Comparison of ENCODE assay signal across 9 mouse cellular contexts in the genomic region with DNA sequence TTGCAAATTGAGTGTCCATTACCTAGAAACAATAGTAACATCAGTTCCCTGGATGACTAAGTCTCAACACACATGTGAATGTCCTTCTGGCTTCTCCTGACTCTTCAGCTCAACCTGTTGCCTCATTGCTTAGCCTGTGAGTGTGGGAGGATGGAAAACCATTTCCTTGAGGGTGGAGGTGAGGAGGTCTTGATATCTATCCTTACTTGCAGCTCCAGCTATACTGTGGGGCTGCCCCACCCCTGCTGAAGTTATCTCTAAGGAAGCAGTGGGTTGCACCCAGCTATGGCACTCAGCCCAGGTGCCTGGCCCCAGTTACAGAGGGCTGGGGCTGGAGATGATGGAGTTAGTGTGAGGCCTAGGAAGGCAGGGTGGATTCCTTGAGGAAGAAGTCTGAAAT. TPM values are rescaled to one million over a fixed set of nuclear protein-coding genes. Genes with fewer than 3 reads are reported as not detected.
DNase-seq lines count a peak whose midpoint lies in the region; ATAC-seq and TF ChIP-seq lines count a peak whose summit lies in the region.
"Had no signal": no experiment of that assay in that cellular context is flagged by ENCODE, and none has a peak within 500 bp of the region (broad histone marks: within the 10 kb centered on the region; RNA-seq: fewer than 3 reads in every experiment).

No protein-coding gene starts in this region.

- H3K36me3 ChIP-seq in forebrain, embryonic 10.5 days (replicated peaks), result peaks cover 32% of the 10 kb centered on the region
- H3K36me3 ChIP-seq in forebrain, embryonic 15.5 days, result no peaks in the 10 kb centered on the region
- H3K36me3 ChIP-seq in lung, embryonic 16.5 days (ENCODE audit: control insufficient read depth, insufficient read depth, low read length), result no peaks in the 10 kb centered on the region; the same call in 1 of the 2 replicates
- 0 out of 2 replicates have a peak, but pooled peaks cover 4% of the 10 kb centered on the region for H3K36me3 ChIP-seq in limb, embryonic 15.5 days
- H3K36me3 ChIP-seq in thymus, adult 2 months (ENCODE audit: control insufficient read depth, insufficient read depth, low read length), result no peaks in the 10 kb centered on the region

- H3K27ac ChIP-seq in forebrain, embryonic 10.5 days, result peak overlapping the region; percentile 96; the same call in 1 of the 2 replicates
- H3K27ac ChIP-seq in forebrain, embryonic 15.5 days (replicated peaks), result no peak overlapping the region
- H3K27ac ChIP-seq in lung, embryonic 16.5 days (ENCODE audit: low read length), result no peak overlapping the region
- no peak overlapping the region for H3K27ac ChIP-seq in limb, embryonic 15.5 days
- H3K27ac ChIP-seq in thymus, adult 2 months (ENCODE audit: control insufficient read depth, insufficient read depth, low read length), result peak overlapping the region; percentile 61

- TF ChIP-seq CTCF in lung, adult 2 months (IDR thresholded peaks at IDR 0.05; ENCODE audit: insufficient read depth, low read length), result no peak
- no peak for TF ChIP-seq CTCF in thymus, adult 2 months (IDR thresholded peaks at IDR 0.05; ENCODE audit: borderline replicate concordance, control insufficient read depth, extremely low read depth, insufficient read depth, low read length, poor library complexity)

- peaks cover 41% of the 10 kb centered on the region for H3K4me1 ChIP-seq in forebrain, embryonic 10.5 days
- peaks cover 31% of the 10 kb centered on the region for H3K4me1 ChIP-seq in forebrain, embryonic 15.5 days
- H3K4me1 ChIP-seq in lung, embryonic 16.5 days (replicated peaks; ENCODE audit: control insufficient read depth, insufficient read depth, low read length), result peaks cover 24% of the 10 kb centered on the region
- H3K4me1 ChIP-seq in lung, adult 2 months (ENCODE audit: control insufficient read depth, insufficient read depth, low read length), result peaks cover 3% of the 10 kb centered on the region; the same call in 1 of the 2 replicates
- peaks cover 34% of the 10 kb centered on the region for H3K4me1 ChIP-seq in limb, embryonic 15.5 days
- peaks cover 53% of the 10 kb centered on the region for H3K4me1 ChIP-seq in thymus, adult 2 months (replicated peaks; ENCODE audit: control insufficient read depth, insufficient read depth, low read length)

- H3K4me2 ChIP-seq in forebrain, embryonic 15.5 days (replicated peaks), result no peak overlapping the region
- peak overlapping the region; percentile 97; the same call in 1 of the 2 replicates for H3K4me2 ChIP-seq in lung, embryonic 16.5 days (ENCODE audit: low read depth, low read length)
- peak overlapping the region; percentile 90; the same call in 1 of the 2 replicates for H3K4me2 ChIP-seq in limb, embryonic 15.5 days

- no peak for DNase-seq in forebrain, embryonic 10.5 days (ENCODE audit: extremely low spot score, low spot score)
- no peak for DNase-seq in lung, adult 2 months
- DNase-seq in thymus, adult 2 months, result peak; percentile 44
- no peak for DNase-seq in embryo, embryonic 10 days (ENCODE audit: low spot score)
- DNase-seq in testis, postnatal 10 days (ENCODE audit: low spot score), result no peak
- DNase-seq: kidney, postnatal 14 days had no signal

- no peak for TF ChIP-seq POLR2A in lung, adult 2 months (IDR thresholded peaks at IDR 0.05; ENCODE audit: borderline replicate concordance, extremely low read depth, low read depth, low read length)
- TF ChIP-seq POLR2A in thymus, adult 2 months (IDR thresholded peaks at IDR 0.05; ENCODE audit: control insufficient read depth, extremely low read depth, insufficient read depth, low read length, poor library complexity), result no peak

- H3K4me3 ChIP-seq in forebrain, embryonic 10.5 days, result peak overlapping the region; percentile 79
- H3K4me3 ChIP-seq in forebrain, embryonic 15.5 days, result no peak overlapping the region
- no peak overlapping the region; the same call in 1 of the 2 replicates for H3K4me3 ChIP-seq in lung, embryonic 16.5 days (ENCODE audit: low read length)
- no peak overlapping the region for H3K4me3 ChIP-seq in lung, adult 2 months (replicated peaks; ENCODE audit: extremely low read depth, low read depth, low read length)
- H3K4me3 ChIP-seq in limb, embryonic 15.5 days, result peak overlapping the region; percentile 66; the same call in 1 of the 2 replicates
- H3K4me3 ChIP-seq in thymus, adult 2 months (ENCODE audit: control insufficient read depth, insufficient read depth, low read length), result peak overlapping the region; percentile 18; the same call in 1 of the 2 replicates

- peaks cover 24% of the 10 kb centered on the region for H3K27me3 ChIP-seq in forebrain, embryonic 10.5 days (ENCODE audit: poor library complexity, severe bottlenecking)
- H3K27me3 ChIP-seq in forebrain, embryonic 15.5 days, result peaks cover 14% of the 10 kb centered on the region
- H3K27me3 ChIP-seq in lung, embryonic 16.5 days (ENCODE audit: control insufficient read depth, insufficient read depth, low read depth, low read length), result peaks cover 8% of the 10 kb centered on the region; the same call in 1 of the 2 replicates
- peaks cover 3% of the 10 kb centered on the region; the same call in 1 of the 2 replicates for H3K27me3 ChIP-seq in limb, embryonic 15.5 days
- H3K27me3 ChIP-seq in thymus, adult 2 months (ENCODE audit: control insufficient read depth, insufficient read depth, low read length), result no peaks in the 10 kb centered on the region

- no peaks in the 10 kb centered on the region for H3K9me3 ChIP-seq in forebrain, embryonic 10.5 days
- H3K9me3 ChIP-seq in forebrain, embryonic 15.5 days, result no peaks in the 10 kb centered on the region
- no peaks in the 10 kb centered on the region for H3K9me3 ChIP-seq in lung, embryonic 16.5 days (ENCODE audit: control insufficient read depth, low read length)
- no peaks in the 10 kb centered on the region for H3K9me3 ChIP-seq in limb, embryonic 15.5 days

- no peak for ATAC-seq in forebrain, embryonic 15.5 days (replicated peaks)
- ATAC-seq in lung, embryonic 16.5 days (ENCODE audit: low read depth), result no peak
- no peak for ATAC-seq in limb, embryonic 15.5 days (ENCODE audit: insufficient number of reproducible peaks, low FRiP score, low TSS enrichment, low read depth)

- no peak overlapping the region for H3K9ac ChIP-seq in forebrain, embryonic 15.5 days (replicated peaks)
- H3K9ac ChIP-seq in lung, embryonic 16.5 days (ENCODE audit: low read length), result no peak overlapping the region
- no peak overlapping the region for H3K9ac ChIP-seq in limb, embryonic 15.5 days

RNA-seq across cellular contexts. Expression of a gene that starts 3.3 kb away (rescaled TPM):
- 28.5 and 29.3 TPM in 2 replicates for polyA plus RNA-seq in forebrain, embryonic 10.5 days (2016; fragmentation: Nextera tagmentation; extraction: Ambion mirVana)
- 2.5 and 3.4 TPM in 2 replicates for polyA plus RNA-seq in forebrain, embryonic 15.5 days (2015; fragmentation: Nextera tagmentation; extraction: Ambion mirVana)
- polyA plus RNA-seq in lung, embryonic 16.5 days (2015; fragmentation: Nextera tagmentation; extraction: Ambion mirVana), result 16.5 and 20.4 TPM in 2 replicates
- 3.9 and 7.5 TPM in 2 replicates for polyA plus RNA-seq in lung, adult 2 months (2012; rRNA removed)
- 14.5 and 16.5 TPM in 2 replicates for polyA plus RNA-seq in limb, embryonic 15.5 days (2015; fragmentation: Nextera tagmentation; extraction: Ambion mirVana)
- 106 and 123 TPM in 2 replicates for polyA plus RNA-seq in thymus, adult 2 months (2012; rRNA removed)

RNA-seq across cellular contexts. Expression of a gene that starts 15.1 kb away (rescaled TPM):
- 68.6 and 70.9 TPM in 2 replicates for polyA plus RNA-seq in forebrain, embryonic 10.5 days (2016; fragmentation: Nextera tagmentation; extraction: Ambion mirVana)
- polyA plus RNA-seq in forebrain, embryonic 15.5 days (2015; fragmentation: Nextera tagmentation; extraction: Ambion mirVana), result 61.4 and 66.5 TPM in 2 replicates
- 36.9 and 39.3 TPM in 2 replicates for polyA plus RNA-seq in lung, embryonic 16.5 days (2015; fragmentation: Nextera tagmentation; extraction: Ambion mirVana)
- polyA plus RNA-seq in lung, adult 2 months (2012; rRNA removed), result 20.2 and 25.1 TPM in 2 replicates
- 45.0 and 49.8 TPM in 2 replicates for polyA plus RNA-seq in limb, embryonic 15.5 days (2015; fragmentation: Nextera tagmentation; extraction: Ambion mirVana)
- 23.0 and 29.0 TPM in 2 replicates for polyA plus RNA-seq in thymus, adult 2 months (2012; rRNA removed)

RNA-seq across cellular contexts. Expression of a gene that starts 19.5 kb away (rescaled TPM):
- polyA plus RNA-seq in forebrain, embryonic 10.5 days (2016; fragmentation: Nextera tagmentation; extraction: Ambion mirVana), result 0.46 TPM in 1 of 2 replicates, not detected in the other
- 0.14 TPM in 1 of 2 replicates, not detected in the other for polyA plus RNA-seq in forebrain, embryonic 15.5 days (2015; fragmentation: Nextera tagmentation; extraction: Ambion mirVana)
- polyA plus RNA-seq in lung, embryonic 16.5 days (2015; fragmentation: Nextera tagmentation; extraction: Ambion mirVana), result 0.70 and 0.77 TPM in 2 replicates
- polyA plus RNA-seq in lung, adult 2 months (2012; rRNA removed), result 3.5 TPM in 1 of 2 replicates, not detected in the other
- 0.76 and 3.4 TPM in 2 replicates for polyA plus RNA-seq in limb, embryonic 15.5 days (2015; fragmentation: Nextera tagmentation; extraction: Ambion mirVana)
- 0.60 and 0.94 TPM in 2 replicates for polyA plus RNA-seq in thymus, adult 2 months (2012; rRNA removed)

RNA-seq across cellular contexts. Expression of a gene that starts 43.3 kb away (rescaled TPM):
- 28.8 and 33.1 TPM in 2 replicates for polyA plus RNA-seq in forebrain, embryonic 10.5 days (2016; fragmentation: Nextera tagmentation; extraction: Ambion mirVana)
- polyA plus RNA-seq in forebrain, embryonic 15.5 days (2015; fragmentation: Nextera tagmentation; extraction: Ambion mirVana), result 20.4 and 20.9 TPM in 2 replicates
- 76.0 and 82.9 TPM in 2 replicates for polyA plus RNA-seq in lung, embryonic 16.5 days (2015; fragmentation: Nextera tagmentation; extraction: Ambion mirVana)
- polyA plus RNA-seq in lung, adult 2 months (2012; rRNA removed), result 45.0 and 47.0 TPM in 2 replicates
- polyA plus RNA-seq in limb, embryonic 15.5 days (2015; fragmentation: Nextera tagmentation; extraction: Ambion mirVana), result 45.5 and 49.2 TPM in 2 replicates
- 27.7 and 35.3 TPM in 2 replicates for polyA plus RNA-seq in thymus, adult 2 months (2012; rRNA removed)

RNA-seq across cellular contexts. Expression of a gene that starts 44.6 kb away (rescaled TPM):
- polyA plus RNA-seq in forebrain, embryonic 10.5 days (2016; fragmentation: Nextera tagmentation; extraction: Ambion mirVana), result 0.78 and 1.0 TPM in 2 replicates
- 12.8 and 16.3 TPM in 2 replicates for polyA plus RNA-seq in forebrain, embryonic 15.5 days (2015; fragmentation: Nextera tagmentation; extraction: Ambion mirVana)
- 0.16 and 0.31 TPM in 2 replicates for polyA plus RNA-seq in lung, embryonic 16.5 days (2015; fragmentation: Nextera tagmentation; extraction: Ambion mirVana)
- polyA plus RNA-seq in lung, adult 2 months (2012; rRNA removed), result 2.7 and 9.7 TPM in 2 replicates
- polyA plus RNA-seq in limb, embryonic 15.5 days (2015; fragmentation: Nextera tagmentation; extraction: Ambion mirVana), result 0.96 TPM in 2 replicates
- polyA plus RNA-seq in thymus, adult 2 months (2012; rRNA removed), result 1.8 and 2.1 TPM in 2 replicates

Comparison
In these comparisons a context has a peak if more than half of its experiments do, and no peak if none do; other contexts are left out.
1. H3K27ac ChIP-seq: peak in forebrain, embryonic 10.5 days (single experiment) and thymus, adult 2 months (single experiment); none in forebrain, embryonic 15.5 days (single experiment), lung, embryonic 16.5 days (single experiment) and limb, embryonic 15.5 days (single experiment).
2. H3K4me3 ChIP-seq: peak in forebrain, embryonic 10.5 days (single experiment), limb, embryonic 15.5 days (single experiment) and thymus, adult 2 months (single experiment); none in forebrain, embryonic 15.5 days (single experiment), lung, embryonic 16.5 days (single experiment) and lung, adult 2 months (single experiment).